Mouse (Mus musculus): ENCODE data around the gene Gm28038. TPM values are rescaled to one million over a fixed set of nuclear protein-coding genes. Genes with fewer than 3 reads are reported as not detected.

The Gm28038 gene
- polyA plus RNA-seq (2012; rRNA removed) = not detected in 2 replicates

DNA sequence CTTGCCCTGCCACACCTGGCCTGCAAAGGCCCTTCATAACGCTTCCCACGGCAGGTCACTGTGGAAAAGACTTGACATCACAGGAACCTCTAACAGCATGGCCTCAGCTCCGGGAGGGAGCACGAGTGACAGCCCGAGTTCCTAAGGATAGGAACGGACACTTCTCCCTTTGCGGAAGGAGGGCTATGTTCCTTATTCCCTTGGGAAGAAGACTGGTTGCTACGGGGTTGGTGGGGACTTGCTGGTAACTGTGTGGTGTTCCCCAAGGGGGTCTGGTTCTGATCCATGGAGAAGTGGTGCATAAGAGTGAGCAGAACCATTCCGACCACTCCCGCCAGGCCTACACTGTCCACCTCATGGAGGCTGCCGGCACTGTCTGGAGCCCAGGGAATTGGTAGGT is at the start of gene Gm28038:
TSS of gene Gm28038 (plus strand) at position 301 of the 400 bp plus-strand sequence.
- H3K4me3 ChIP-seq (ENCODE audit: control insufficient read depth, insufficient read depth, low read length) = no peak within 1 kb of the TSS
- DNase-seq = no peak
- H3K36me3 ChIP-seq (ENCODE audit: control insufficient read depth, insufficient read depth, low read length) = no peaks in the 10 kb centered on the region
- no peak within 1 kb of the TSS for H3K27ac ChIP-seq (ENCODE audit: control insufficient read depth, insufficient read depth, low read length)
- no peaks in the 10 kb centered on the region for H3K27me3 ChIP-seq (ENCODE audit: control insufficient read depth, insufficient read depth, low read length)
- 97% methylated on average over 11 of the region's 11 CpGs for WGBS
- H3K4me1 ChIP-seq (replicated peaks; ENCODE audit: control insufficient read depth, insufficient read depth, low read length) = peaks cover 10% of the 10 kb centered on the region
- TF ChIP-seq CTCF (IDR thresholded peaks at IDR 0.05; ENCODE audit: borderline replicate concordance, control insufficient read depth, extremely low read depth, insufficient read depth, low read length, poor library complexity) (no peak), POLR2A (IDR thresholded peaks at IDR 0.05; ENCODE audit: control insufficient read depth, extremely low read depth, insufficient read depth, low read length, poor library complexity) (no peak)

DNA sequence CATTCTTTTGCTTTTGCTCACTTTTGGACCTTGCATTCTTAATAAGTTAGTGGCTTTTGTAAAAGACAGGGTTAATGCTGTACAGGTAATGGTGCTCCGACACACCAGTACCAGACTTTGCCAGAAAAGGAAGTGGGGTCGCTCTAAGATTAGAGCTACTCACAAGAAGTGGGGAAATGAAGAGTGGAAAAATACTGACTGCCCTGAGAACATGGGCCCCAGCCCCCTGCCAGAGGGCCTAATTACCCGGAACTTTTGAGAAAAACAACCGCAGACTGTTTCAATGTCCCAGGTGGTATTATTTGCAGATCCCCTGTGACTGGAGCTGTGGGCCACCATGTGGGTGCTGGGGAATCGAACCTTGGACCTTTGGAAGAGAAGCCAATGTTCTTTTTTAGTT is 45.2 kb upstream of the Gm28038 start:
- DNase-seq = no peak
- no peak for TF ChIP-seq POLR2A (IDR thresholded peaks at IDR 0.05; ENCODE audit: control insufficient read depth, extremely low read depth, insufficient read depth, low read length, poor library complexity)
- Histone ChIP-seq H3K27me3 (ENCODE audit: control insufficient read depth, insufficient read depth, low read length) (no peaks in the 10 kb centered on the region), H3K36me3 (ENCODE audit: control insufficient read depth, insufficient read depth, low read length) (peaks cover 1% of the 10 kb centered on the region), H3K4me3 (ENCODE audit: control insufficient read depth, insufficient read depth, low read length) (no peak overlapping the region), H3K27ac (ENCODE audit: control insufficient read depth, insufficient read depth, low read length) (no peak overlapping the region), H3K4me1 (replicated peaks; ENCODE audit: control insufficient read depth, insufficient read depth, low read length) (peaks cover 25% of the 10 kb centered on the region)
- 17% methylated on average over 5 of the region's 5 CpGs for WGBS

DNA sequence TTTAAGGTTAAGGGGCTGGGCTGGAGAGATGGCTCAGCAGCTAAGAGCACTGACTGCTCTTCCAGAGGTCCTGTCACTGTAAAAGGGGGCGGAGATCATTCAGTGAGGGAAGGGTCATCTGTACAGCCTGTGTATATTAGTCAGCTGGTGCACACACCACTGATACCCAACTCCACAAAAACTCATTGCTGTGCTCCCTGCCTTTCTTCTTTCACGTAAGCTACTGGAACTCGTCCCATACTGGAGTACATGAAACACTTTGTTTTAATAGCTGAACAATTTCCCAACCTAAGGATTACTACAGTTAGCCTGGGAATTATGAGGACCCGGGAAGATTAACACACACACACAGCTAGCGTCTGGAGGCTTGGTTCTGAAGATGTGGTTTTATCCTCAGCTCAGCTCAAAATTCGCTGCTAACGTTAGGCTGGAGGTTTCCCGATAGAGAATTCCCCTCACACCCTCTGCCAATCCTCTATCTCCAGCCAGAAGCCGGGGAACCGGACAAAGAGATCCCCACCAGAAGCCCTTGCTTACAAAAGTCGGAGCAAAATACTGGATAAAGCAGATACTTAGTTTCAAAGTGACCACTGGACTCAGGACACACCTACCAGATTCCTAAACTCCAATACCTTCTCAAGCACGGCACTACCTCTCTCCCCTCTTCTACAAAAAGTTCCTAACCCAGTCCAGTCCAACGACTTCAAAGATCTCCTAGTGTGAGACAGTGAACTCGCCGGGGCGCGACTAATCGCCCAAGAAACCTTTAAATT is 44.2 kb upstream of the Gm28038 start:
- DNase-seq = no peak
- Histone ChIP-seq H3K4me1 (replicated peaks; ENCODE audit: control insufficient read depth, insufficient read depth, low read length) (peaks cover 32% of the 10 kb centered on the region), H3K4me3 (ENCODE audit: control insufficient read depth, insufficient read depth, low read length) (peak overlapping the region; percentile 77), H3K27ac (ENCODE audit: control insufficient read depth, insufficient read depth, low read length) (peak overlapping the region; percentile 42), H3K36me3 (ENCODE audit: control insufficient read depth, insufficient read depth, low read length) (peaks cover 10% of the 10 kb centered on the region), H3K27me3 (ENCODE audit: control insufficient read depth, insufficient read depth, low read length) (no peaks in the 10 kb centered on the region)
- TF ChIP-seq CTCF (IDR thresholded peaks at IDR 0.05; ENCODE audit: borderline replicate concordance, control insufficient read depth, extremely low read depth, insufficient read depth, low read length, poor library complexity) (no peak), POLR2A (IDR thresholded peaks at IDR 0.05; ENCODE audit: control insufficient read depth, extremely low read depth, insufficient read depth, low read length, poor library complexity) (no peak)
- WGBS = 9% methylated on average over 18 of the region's 18 CpGs

DNA sequence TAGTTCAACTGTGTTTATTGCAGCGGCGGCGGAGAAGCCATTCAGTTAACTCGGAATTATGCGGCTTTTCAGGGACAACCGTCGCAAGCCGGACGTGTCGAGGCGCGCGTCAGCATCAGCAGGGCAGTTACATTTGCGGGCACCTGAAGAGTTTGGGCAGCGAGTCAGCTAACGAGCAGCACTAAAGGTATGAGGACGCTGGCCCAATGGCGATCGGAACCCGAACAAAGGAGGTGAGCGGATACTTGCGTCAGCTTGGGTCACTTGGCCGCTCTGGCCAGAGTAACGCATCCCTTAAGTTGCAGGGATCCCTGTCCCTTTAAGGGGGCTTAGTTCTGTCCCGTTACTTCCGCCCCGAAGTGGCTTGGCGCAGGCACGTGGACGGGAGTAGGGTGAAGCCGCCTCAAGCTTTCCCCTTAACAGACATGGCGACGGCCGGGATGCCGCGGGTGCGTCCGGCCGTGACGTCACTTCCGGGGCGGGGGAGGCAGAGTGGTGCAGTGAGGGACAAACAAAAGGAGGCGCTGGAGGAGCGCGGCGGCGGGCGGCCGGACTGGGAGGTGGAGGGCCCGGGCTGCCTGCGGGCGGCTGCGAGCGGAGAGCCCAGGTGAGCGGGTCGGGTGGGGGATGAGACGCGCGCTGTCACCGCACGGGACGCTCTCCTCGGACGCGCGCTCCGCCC is 43.5 kb upstream of the Gm28038 start, which contains the start of gene Lrrc8a:
TSS of gene Lrrc8a (plus strand) at position 517 of the 682 bp plus-strand sequence.
- Histone ChIP-seq H3K36me3 (ENCODE audit: control insufficient read depth, insufficient read depth, low read length) (peaks cover 10% of the 10 kb centered on the region), H3K4me3 (ENCODE audit: control insufficient read depth, insufficient read depth, low read length) (peak within 1 kb of the TSS; percentile 77), H3K27ac (ENCODE audit: control insufficient read depth, insufficient read depth, low read length) (peak within 1 kb of the TSS; percentile 45), H3K27me3 (ENCODE audit: control insufficient read depth, insufficient read depth, low read length) (no peaks in the 10 kb centered on the region), H3K4me1 (replicated peaks; ENCODE audit: control insufficient read depth, insufficient read depth, low read length) (peaks cover 32% of the 10 kb centered on the region)
- DNase-seq = peak; percentile 100
- TF ChIP-seq POLR2A (IDR thresholded peaks at IDR 0.05; ENCODE audit: control insufficient read depth, extremely low read depth, insufficient read depth, low read length, poor library complexity) = peak; percentile 80; the same call in 1 of the 2 replicates
- TF ChIP-seq CTCF (IDR thresholded peaks at IDR 0.05; ENCODE audit: borderline replicate concordance, control insufficient read depth, extremely low read depth, insufficient read depth, low read length, poor library complexity) = 0 out of 2 replicates have a peak, but pooled peaks have one; percentile 35
- WGBS = under 1% methylated on average over 67 of the region's 67 CpGs

DNA sequence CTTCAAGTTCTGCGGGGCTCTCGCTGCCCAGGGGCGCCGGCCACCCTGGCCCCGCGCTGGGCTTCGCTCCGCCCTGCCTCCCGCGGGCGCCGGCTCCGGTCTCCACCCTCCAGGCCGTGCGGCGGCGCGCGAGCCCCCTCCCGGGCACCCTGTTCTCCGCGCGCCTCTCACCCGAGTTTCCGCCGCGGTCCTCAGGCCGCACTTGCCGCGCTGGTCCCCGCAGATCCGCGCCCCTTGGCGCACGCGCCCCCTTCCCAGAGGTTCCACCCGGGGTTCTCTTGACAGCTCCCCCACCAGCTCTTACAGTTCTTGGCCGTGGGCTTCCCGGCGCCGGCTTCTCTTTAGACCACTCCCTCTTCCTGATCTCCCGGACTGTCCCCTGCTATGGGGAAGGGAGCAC is 43.0 kb upstream of the Gm28038 start:
- H3K27ac ChIP-seq (ENCODE audit: control insufficient read depth, insufficient read depth, low read length) = peak overlapping the region; percentile 45; the same call in 1 of the 2 replicates
- no peak for TF ChIP-seq POLR2A (IDR thresholded peaks at IDR 0.05; ENCODE audit: control insufficient read depth, extremely low read depth, insufficient read depth, low read length, poor library complexity)
- TF ChIP-seq CTCF (IDR thresholded peaks at IDR 0.05; ENCODE audit: borderline replicate concordance, control insufficient read depth, extremely low read depth, insufficient read depth, low read length, poor library complexity) = no peak
- peak overlapping the region; percentile 77 for H3K4me3 ChIP-seq (ENCODE audit: control insufficient read depth, insufficient read depth, low read length)
- H3K36me3 ChIP-seq (ENCODE audit: control insufficient read depth, insufficient read depth, low read length) = peaks cover 10% of the 10 kb centered on the region
- WGBS = under 1% methylated on average over 42 of the region's 42 CpGs
- H3K4me1 ChIP-seq (replicated peaks; ENCODE audit: control insufficient read depth, insufficient read depth, low read length) = peaks cover 35% of the 10 kb centered on the region
- DNase-seq = peak; percentile 71
- H3K27me3 ChIP-seq (ENCODE audit: control insufficient read depth, insufficient read depth, low read length) = no peaks in the 10 kb centered on the region

DNA sequence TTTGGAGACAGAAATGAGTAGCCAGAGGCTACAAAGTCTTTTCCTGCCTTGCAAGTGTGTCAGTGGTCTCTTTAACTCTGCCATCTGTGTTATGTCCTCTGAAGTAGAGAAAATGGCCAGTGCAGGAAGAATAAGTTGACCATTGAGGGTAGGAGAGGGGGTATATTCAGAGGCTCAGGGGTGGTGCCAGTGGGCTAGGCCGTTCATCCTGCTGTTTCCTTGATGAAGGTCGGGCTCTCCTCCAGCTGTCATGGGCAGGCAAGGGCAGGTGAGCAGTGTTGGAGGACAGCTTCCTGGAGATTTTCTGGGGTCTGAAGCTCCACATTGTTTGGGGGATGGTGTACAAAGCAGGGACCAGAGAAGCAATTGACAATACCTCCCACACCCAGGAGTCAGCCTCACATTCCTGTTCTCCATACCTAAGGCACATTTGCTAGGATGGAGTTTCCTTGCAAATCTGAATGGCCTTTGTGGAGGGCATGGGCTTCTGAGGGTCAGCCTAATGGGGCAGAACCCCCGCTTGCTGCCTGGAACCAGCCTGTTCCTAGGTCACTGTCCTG is 41.9 kb upstream of the Gm28038 start:
- WGBS = 77% methylated on average over 3 of the region's 3 CpGs
- H3K36me3 ChIP-seq (ENCODE audit: control insufficient read depth, insufficient read depth, low read length) = peaks cover 16% of the 10 kb centered on the region
- no peak overlapping the region for H3K27ac ChIP-seq (ENCODE audit: control insufficient read depth, insufficient read depth, low read length)
- no peak overlapping the region for H3K4me3 ChIP-seq (ENCODE audit: control insufficient read depth, insufficient read depth, low read length)
- TF ChIP-seq POLR2A (IDR thresholded peaks at IDR 0.05; ENCODE audit: control insufficient read depth, extremely low read depth, insufficient read depth, low read length, poor library complexity) (no peak), CTCF (IDR thresholded peaks at IDR 0.05; ENCODE audit: borderline replicate concordance, control insufficient read depth, extremely low read depth, insufficient read depth, low read length, poor library complexity) (no peak)
- H3K27me3 ChIP-seq (ENCODE audit: control insufficient read depth, insufficient read depth, low read length) = no peaks in the 10 kb centered on the region
- DNase-seq = no peak
- peaks cover 39% of the 10 kb centered on the region for H3K4me1 ChIP-seq (replicated peaks; ENCODE audit: control insufficient read depth, insufficient read depth, low read length)
